In genomic region chr15:79289441-79289840, GRCm38 (mm10) we compare ENCODE assay signal across 13 mouse cellular contexts. TPM values are rescaled to one million over a fixed set of nuclear protein-coding genes. Genes with fewer than 3 reads are reported as not detected.
"Had no signal": no experiment of that assay in that cellular context is flagged by ENCODE, and none has a peak within 500 bp of the region (broad histone marks: within the 10 kb centered on the region; RNA-seq: fewer than 3 reads in every experiment).

No protein-coding gene starts in this region.

- DNase-seq: retina, postnatal 1 day; right cerebral cortex, adult 18-20 months; right cerebral cortex, postnatal 14 days; right cerebral cortex, postnatal 25 days; right cerebral cortex, postnatal 4 days; spleen, adult 18-20 months; thymus, adult 18-20 months; thymus, adult 2 months; thymus, postnatal 14 days; thymus, postnatal 25 days; thymus, postnatal 36 days; thymus, postnatal 4 days had no signal

RNA-seq across cellular contexts. Expression of gene Baiap2l2, which starts 4.1 kb away (rescaled TPM):
- total RNA-seq: neutrophil, adult 5-6 weeks had no signal

RNA-seq across cellular contexts. Expression of gene Slc16a8, which starts 34.9 kb away (rescaled TPM):
- total RNA-seq: neutrophil, adult 5-6 weeks had no signal
